8 mouse cellular contexts compared by ENCODE assay signal in the genomic region with DNA sequence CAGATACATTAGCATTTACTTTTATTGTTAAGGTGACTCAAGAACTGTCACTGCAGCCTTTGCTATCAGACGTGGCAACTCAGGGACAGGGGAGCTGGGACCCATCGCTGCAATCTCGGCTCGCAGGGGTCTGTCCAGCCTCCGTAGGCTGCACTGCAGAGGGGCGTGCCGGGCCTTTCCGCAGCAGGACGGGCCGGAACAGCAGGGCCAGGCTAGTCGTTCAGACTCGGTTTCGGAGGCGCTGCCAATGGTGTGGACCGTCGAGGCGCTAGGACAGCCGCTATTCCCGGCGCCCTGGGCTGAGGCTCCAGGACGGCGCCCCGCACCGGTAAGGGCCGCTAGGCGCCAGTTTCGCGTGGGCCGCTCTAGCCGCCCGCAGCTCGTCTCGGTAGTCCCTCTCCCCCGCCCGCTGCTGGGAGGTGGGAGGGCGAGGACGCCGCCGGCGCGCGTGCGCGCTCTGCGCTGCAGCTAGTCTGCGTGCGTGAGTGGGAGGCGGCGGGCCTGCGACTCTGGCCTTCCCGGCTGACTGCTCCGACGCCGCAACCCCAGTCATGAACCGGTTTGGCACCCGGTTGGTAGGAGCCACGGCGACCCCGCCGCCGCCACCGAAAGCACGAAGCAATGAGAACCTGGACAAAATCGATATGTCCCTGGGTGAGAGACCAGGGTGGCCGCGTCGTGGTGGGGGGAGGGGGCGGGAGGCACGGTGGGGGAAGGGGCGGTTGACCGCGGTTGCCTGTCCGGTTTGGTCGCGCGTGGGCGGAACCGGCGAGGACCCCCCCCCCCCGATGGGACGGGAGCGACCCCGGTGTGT. TPM values are rescaled to one million over a fixed set of nuclear protein-coding genes. Genes with fewer than 3 reads are reported as not detected.
DNase-seq lines count a peak whose midpoint lies in the region; ATAC-seq lines count a peak whose summit lies in the region.

TSS of gene Fyttd1 (plus strand) at position 158 of the 814 bp plus-strand sequence.
TSS of gene Rubcn (minus strand) at position 424 of the 814 bp plus-strand sequence.

- WGBS in heart, embryonic 11.5 days (ENCODE audit: insufficient replicate concordance), result under 1% methylated on average over 75 of the region's 83 CpGs
- WGBS in kidney, embryonic 16.5 days, result 0% methylated on average over 62 of the region's 83 CpGs
- WGBS in liver, embryonic 11.5 days, result under 1% methylated on average over 75 of the region's 83 CpGs
- under 1% methylated on average over 75 of the region's 83 CpGs for WGBS in stomach, embryonic 14.5 days

- DNase-seq in B cell, adult 2 months, result peak; percentile 96 to 97
- DNase-seq in brain, adult 2 months (ENCODE audit: low read depth, low spot score), result peak; percentile 99
- peak; percentile 93 for DNase-seq in liver, embryonic 11.5 days (ENCODE audit: low spot score)
- peak; percentile 97 for DNase-seq in naive thymus-derived CD4-positive, alpha-beta T cell, adult 2 months (ENCODE audit: low read depth)

- no peaks in the 10 kb centered on the region for H3K36me3 ChIP-seq in heart, embryonic 11.5 days (ENCODE audit: control insufficient read depth, insufficient read depth, low read length)
- H3K36me3 ChIP-seq in kidney, embryonic 16.5 days (ENCODE audit: insufficient read depth, low read length), result no peaks in the 10 kb centered on the region
- H3K36me3 ChIP-seq in liver, embryonic 11.5 days (ENCODE audit: control insufficient read depth, insufficient read depth, low read length), result no peaks in the 10 kb centered on the region
- peaks cover 3% of the 10 kb centered on the region; the same call in 1 of the 2 replicates for H3K36me3 ChIP-seq in stomach, embryonic 14.5 days (ENCODE audit: control insufficient read depth, insufficient read depth, low read length)

- no peaks in the 10 kb centered on the region for H3K27me3 ChIP-seq in heart, embryonic 11.5 days (ENCODE audit: control insufficient read depth, insufficient read depth, low read length)
- no peaks in the 10 kb centered on the region for H3K27me3 ChIP-seq in kidney, embryonic 16.5 days (ENCODE audit: insufficient read depth, low read length)
- no peaks in the 10 kb centered on the region for H3K27me3 ChIP-seq in liver, embryonic 11.5 days (replicated peaks; ENCODE audit: control insufficient read depth, insufficient read depth, low read length)
- H3K27me3 ChIP-seq in stomach, embryonic 14.5 days (ENCODE audit: control insufficient read depth, insufficient read depth, low read length), result no peaks in the 10 kb centered on the region

- peak within 1 kb of the TSS; percentile 84 for H3K27ac ChIP-seq in heart, embryonic 11.5 days (ENCODE audit: low read depth, low read length)
- H3K27ac ChIP-seq in kidney, embryonic 16.5 days (ENCODE audit: low read length), result peak within 1 kb of the TSS; percentile 90
- H3K27ac ChIP-seq in liver, embryonic 11.5 days (ENCODE audit: low read depth, low read length), result peak within 1 kb of the TSS; percentile 61
- peak within 1 kb of the TSS; percentile 76 for H3K27ac ChIP-seq in stomach, embryonic 14.5 days (ENCODE audit: low read length)

- H3K4me3 ChIP-seq in heart, embryonic 11.5 days (ENCODE audit: low read depth, low read length), result peak within 1 kb of the TSS; percentile 96
- H3K4me3 ChIP-seq in kidney, embryonic 16.5 days (ENCODE audit: low read length), result peak within 1 kb of the TSS; percentile 98
- H3K4me3 ChIP-seq in liver, embryonic 11.5 days (ENCODE audit: low read depth, low read length), result peak within 1 kb of the TSS; percentile 95
- H3K4me3 ChIP-seq in stomach, embryonic 14.5 days (ENCODE audit: low read depth, low read length), result peak within 1 kb of the TSS; percentile 90

- peaks cover 19% of the 10 kb centered on the region for H3K4me1 ChIP-seq in heart, embryonic 11.5 days (ENCODE audit: control insufficient read depth, insufficient read depth, low read length)
- H3K4me1 ChIP-seq in kidney, embryonic 16.5 days (ENCODE audit: insufficient read depth, low read length), result peaks cover 14% of the 10 kb centered on the region
- peaks cover 9% of the 10 kb centered on the region for H3K4me1 ChIP-seq in liver, embryonic 11.5 days (replicated peaks; ENCODE audit: control insufficient read depth, insufficient read depth, low read length)
- peaks cover 11% of the 10 kb centered on the region for H3K4me1 ChIP-seq in stomach, embryonic 14.5 days (ENCODE audit: control insufficient read depth, insufficient read depth, low read length)

- H3K9me3 ChIP-seq in heart, embryonic 11.5 days (replicated peaks; ENCODE audit: control insufficient read depth, low read length), result no peaks in the 10 kb centered on the region
- H3K9me3 ChIP-seq in kidney, embryonic 16.5 days (ENCODE audit: low read length), result no peaks in the 10 kb centered on the region
- H3K9me3 ChIP-seq in liver, embryonic 11.5 days (ENCODE audit: control insufficient read depth, low read length), result no peaks in the 10 kb centered on the region
- no peaks in the 10 kb centered on the region for H3K9me3 ChIP-seq in stomach, embryonic 14.5 days (ENCODE audit: control insufficient read depth, low read depth, low read length)

- ATAC-seq in erythroblast, adult 5-6 weeks (replicated peaks; ENCODE audit: low FRiP score, poor library complexity, severe bottlenecking), result peak; percentile 97
- ATAC-seq in heart, embryonic 11.5 days (replicated peaks; ENCODE audit: insufficient number of reproducible peaks, low FRiP score, low TSS enrichment), result peak; percentile 96
- ATAC-seq in kidney, embryonic 16.5 days (ENCODE audit: low FRiP score, low TSS enrichment), result peak; percentile 97
- ATAC-seq in liver, embryonic 11.5 days (replicated peaks; ENCODE audit: low FRiP score), result peak; percentile 96
- peak; percentile 96 for ATAC-seq in stomach, embryonic 14.5 days (ENCODE audit: insufficient number of reproducible peaks, insufficient read depth, low FRiP score, low read depth)

- H3K9ac ChIP-seq in heart, embryonic 11.5 days (ENCODE audit: low read depth, low read length), result peak within 1 kb of the TSS; percentile 94
- H3K9ac ChIP-seq in kidney, embryonic 16.5 days (replicated peaks; ENCODE audit: low read length), result peak within 1 kb of the TSS; percentile 92
- H3K9ac ChIP-seq in liver, embryonic 11.5 days (ENCODE audit: low read depth, low read length), result peak within 1 kb of the TSS; percentile 84
- peak within 1 kb of the TSS; percentile 91 for H3K9ac ChIP-seq in stomach, embryonic 14.5 days (replicated peaks; ENCODE audit: low read depth, low read length)

- H3K4me2 ChIP-seq in heart, embryonic 11.5 days, result peak within 1 kb of the TSS; percentile 74
- peak within 1 kb of the TSS; percentile 78 for H3K4me2 ChIP-seq in kidney, embryonic 16.5 days (replicated peaks; ENCODE audit: low read depth, low read length)
- peak within 1 kb of the TSS; percentile 93 for H3K4me2 ChIP-seq in liver, embryonic 11.5 days
- H3K4me2 ChIP-seq in stomach, embryonic 14.5 days (replicated peaks; ENCODE audit: low read depth, low read length), result peak within 1 kb of the TSS; percentile 65

RNA-seq across cellular contexts. Expression of gene Fyttd1, which starts in this region (rescaled TPM):
- total RNA-seq in erythroblast, adult 5-6 weeks (2015; ENCODE audit: low replicate concordance), result 5.6 and 6.0 TPM in 2 replicates
- 9.5 and 11.8 TPM in 2 replicates for total RNA-seq in erythroblast, adult 5-6 weeks (2017; ENCODE audit: low replicate concordance)
- polyA plus RNA-seq in heart, embryonic 11.5 days (2014; fragmentation: Nextera tagmentation; extraction: Ambion mirVana), result 164 and 172 TPM in 2 replicates
- polyA plus RNA-seq in kidney, embryonic 16.5 days (2015; fragmentation: Nextera tagmentation; extraction: Ambion mirVana), result 102 and 109 TPM in 2 replicates
- 79.9 and 92.7 TPM in 2 replicates for polyA plus RNA-seq in liver, embryonic 11.5 days (2014; fragmentation: Nextera tagmentation; extraction: Ambion mirVana)
- 132 and 137 TPM in 2 replicates for polyA plus RNA-seq in stomach, embryonic 14.5 days (2014; fragmentation: Nextera tagmentation; extraction: Ambion mirVana)

RNA-seq across cellular contexts. Expression of gene Rubcn, which starts in this region (rescaled TPM):
- total RNA-seq in erythroblast, adult 5-6 weeks (2015; ENCODE audit: low replicate concordance), result 2.9 and 7.7 TPM in 2 replicates
- total RNA-seq in erythroblast, adult 5-6 weeks (2017; ENCODE audit: low replicate concordance), result 2.5 and 5.3 TPM in 2 replicates
- 19.5 and 22.3 TPM in 2 replicates for polyA plus RNA-seq in heart, embryonic 11.5 days (2014; fragmentation: Nextera tagmentation; extraction: Ambion mirVana)
- polyA plus RNA-seq in kidney, embryonic 16.5 days (2015; fragmentation: Nextera tagmentation; extraction: Ambion mirVana), result 23.7 and 24.2 TPM in 2 replicates
- polyA plus RNA-seq in liver, embryonic 11.5 days (2014; fragmentation: Nextera tagmentation; extraction: Ambion mirVana), result 10.6 and 11.0 TPM in 2 replicates
- polyA plus RNA-seq in stomach, embryonic 14.5 days (2014; fragmentation: Nextera tagmentation; extraction: Ambion mirVana), result 17.8 and 18.8 TPM in 2 replicates

Comparison
In these comparisons a context has a peak if more than half of its experiments do, and no peak if none do; other contexts are left out.
1. Peak in every context shown above with its lines: DNase-seq, ATAC-seq, H3K4me3 ChIP-seq and H3K27ac ChIP-seq.